Mouse (Mus musculus): Measurements from ENCODE around the gene Mst1r.

DNA sequence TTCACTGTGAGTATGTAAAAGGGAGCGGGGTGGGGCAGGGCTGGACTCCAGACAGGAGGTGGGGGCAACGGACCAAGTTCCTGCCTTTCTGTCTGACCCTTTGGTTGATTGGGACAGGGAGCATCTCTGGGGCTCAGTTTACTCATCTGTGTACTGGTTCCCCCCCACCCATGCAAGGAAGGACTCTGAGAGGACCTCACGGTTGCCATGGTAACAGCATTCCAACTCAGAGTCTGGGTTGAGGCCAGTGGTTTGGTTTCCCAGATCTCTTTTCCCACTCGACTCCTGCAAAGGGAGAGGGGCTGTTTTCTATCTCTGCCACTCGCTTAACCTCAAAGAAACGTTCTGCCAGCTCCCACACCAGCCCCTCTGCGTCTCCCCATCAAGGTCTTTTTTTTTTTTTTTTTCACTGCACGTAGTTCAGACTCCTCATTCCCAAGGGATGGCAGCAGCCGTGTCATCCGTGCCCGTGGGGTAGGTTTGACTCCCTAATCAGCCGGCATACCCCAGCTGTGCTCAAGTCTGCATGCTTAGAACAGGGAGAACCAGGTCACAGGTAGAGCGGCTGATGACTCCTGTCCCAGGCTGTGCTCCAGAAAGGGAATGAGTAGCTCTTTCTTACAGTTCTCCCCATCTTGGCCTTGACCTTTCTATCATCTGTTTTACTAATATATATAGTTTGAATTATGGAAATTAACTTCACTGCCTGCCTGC is 11.4 kb downstream of the Mst1r start:
- TF ChIP-seq POLR2A (IDR thresholded peaks at IDR 0.05; ENCODE audit: extremely low read depth, insufficient read depth, low read length) = no peak
- TF ChIP-seq CTCF (IDR thresholded peaks at IDR 0.05; ENCODE audit: low read depth, low read length) = no peak

All from liver, adult 2 months (tissue).